Mouse (Mus musculus): Measurements from ENCODE around the gene Gm11027. TPM values are rescaled to one million over a fixed set of nuclear protein-coding genes. Genes with fewer than 3 reads are reported as not detected.

The Gm11027 gene
- polyA plus RNA-seq, 1 experiment from 2014 or later: not detected

- no peak for ATAC-seq
These were observed 40.3 kb downstream of the Gm11027 start for GRCm38 (mm10) chr12:116315498-116315897.

GRCm38 (mm10) chr12:116317818-116318217 lies 42.6 kb downstream of the Gm11027 start:
- WGBS: 71% methylated on average over 1 of the region's 1 CpGs
- H3K4me2 ChIP-seq (replicated peaks): no peak overlapping the region
- H3K9me3 ChIP-seq: no peaks in the 10 kb centered on the region
- no peak for ATAC-seq
- H3K27me3 ChIP-seq: no peaks in the 10 kb centered on the region
- H3K36me3 ChIP-seq: no peaks in the 10 kb centered on the region
- H3K4me1 ChIP-seq (replicated peaks): no peaks in the 10 kb centered on the region
- H3K27ac ChIP-seq: no peak overlapping the region
- no peak overlapping the region for H3K9ac ChIP-seq (replicated peaks)
- H3K4me3 ChIP-seq (replicated peaks): no peak overlapping the region

More at GRCm38 (mm10) chr12:116315498-116315897, 40.3 kb downstream of the Gm11027 start:
- no peak overlapping the region for H3K4me3 ChIP-seq (replicated peaks)
- H3K27me3 ChIP-seq: no peaks in the 10 kb centered on the region
- H3K4me1 ChIP-seq (replicated peaks): no peaks in the 10 kb centered on the region
- no peaks in the 10 kb centered on the region for H3K36me3 ChIP-seq
- no peak overlapping the region for H3K9ac ChIP-seq (replicated peaks)
- H3K9me3 ChIP-seq: no peaks in the 10 kb centered on the region
- H3K4me2 ChIP-seq (replicated peaks): no peak overlapping the region
- no peak overlapping the region for H3K27ac ChIP-seq
- 94% methylated on average over 3 of the region's 3 CpGs for WGBS

Small RNA genes lying within 50 kb of the gene (microRNA-seq; reads per million reads assigned to microRNA genes)
- gene Gm23190: not detected

Other genes with a start within 250 kb of the Gm11027 start
- 66.5 and 71.3 TPM in 2 replicates for gene Zfp386, start 227.7 kb upstream of the Gm11027 start, polyA plus RNA-seq (2015; fragmentation: Nextera tagmentation; extraction: Ambion mirVana)
- gene Vipr2, start 197.7 kb upstream of the Gm11027 start, polyA plus RNA-seq (2015; fragmentation: Nextera tagmentation; extraction: Ambion mirVana): 0.89 and 1.3 TPM in 2 replicates
- gene Wdr60, start 12.4 kb upstream of the Gm11027 start, polyA plus RNA-seq (2015; fragmentation: Nextera tagmentation; extraction: Ambion mirVana): 19.6 and 20.5 TPM in 2 replicates
- 10.6 TPM in 2 replicates for gene Esyt2, start 5.8 kb downstream of the Gm11027 start, polyA plus RNA-seq (2015; fragmentation: Nextera tagmentation; extraction: Ambion mirVana)
- 13.7 and 15.4 TPM in 2 replicates for gene Ncapg2, start 130.0 kb downstream of the Gm11027 start, polyA plus RNA-seq (2015; fragmentation: Nextera tagmentation; extraction: Ambion mirVana)
- gene Ptprn2, start 210.3 kb downstream of the Gm11027 start, polyA plus RNA-seq (2015; fragmentation: Nextera tagmentation; extraction: Ambion mirVana): 14.9 and 15.9 TPM in 2 replicates

All from midbrain, embryonic 13.5 days (tissue).